Mouse (Mus musculus) stomach, embryonic 15.5 days (tissue): Measurements from ENCODE around the gene Ykt6. TPM values are rescaled to one million over a fixed set of nuclear protein-coding genes. Genes with fewer than 3 reads are reported as not detected.
A peak's percentile ranks its signal among the peaks of the same experiment; 100 is the strongest.
"Not testable (repeated sequence)": the region's sequence is repeated elsewhere in the genome, so short reads cannot be mapped to it uniquely, and the experiment has no call there.

Experiments
- ATAC-seq: fragments of 200-750 bp; cut with Nextera tagmentation; 2 replicates; pipeline ENCODE4 v1.8.0; 2017; ENCODE audit warnings: low read depth, moderate number of reproducible peaks, moderate TSS enrichment; ENCODE audit not compliant: insufficient read depth, low FRiP score
- H3K27ac ChIP-seq: fragments of 300-500 bp; sonication (generic); 2 replicates; pipeline ENCODE4 v1.5.1; 2015; ENCODE audit warnings: mild to moderate bottlenecking, inconsistent platforms
- H3K27me3 ChIP-seq: fragments of 300-500 bp; sonication (generic); replicated peaks from 2 replicates; pipeline ENCODE4 v1.6.1; 2015; ENCODE audit warnings: inconsistent platforms
- H3K36me3 ChIP-seq: fragments of 300-500 bp; sonication (generic); 2 replicates; pipeline ENCODE4 v1.6.1; 2015; ENCODE audit warnings: inconsistent platforms
- H3K4me1 ChIP-seq: fragments of 300-500 bp; sonication (generic); 2 replicates; pipeline ENCODE4 v1.6.1; 2015; ENCODE audit warnings: inconsistent platforms
- H3K4me2 ChIP-seq: fragments of 300-500 bp; sonication (generic); 2 replicates; pipeline ENCODE4 v1.6.1; 2015; ENCODE audit warnings: mild to moderate bottlenecking, inconsistent platforms
- H3K4me3 ChIP-seq: fragments of 300-500 bp; sonication (generic); replicated peaks from 2 replicates; pipeline ENCODE4 v1.5.1; 2015; ENCODE audit warnings: inconsistent platforms
- H3K9ac ChIP-seq: fragments of 300-500 bp; sonication (generic); 2 replicates; pipeline ENCODE4 v1.6.1; 2015; ENCODE audit warnings: inconsistent platforms
- H3K9me3 ChIP-seq: fragments of 300-500 bp; sonication (generic); 2 replicates; pipeline ENCODE4 v1.6.1; 2016; ENCODE audit warnings: inconsistent platforms
- WGBS: fragments of 180-500 bp; shearing (Covaris S2); methylation state at CpG from one replicate; pipeline ENCODE4 v1.1.7; 2015; 5-methylcytosine and 5-hydroxymethylcytosine counted together
- polyA plus RNA-seq: library from polyadenylated mRNA; unstranded; fragments of >200 nt; fragmentation: Nextera tagmentation; extraction: Ambion mirVana; gene quantifications from 2 replicates; pipeline ENCODE4 v1.2.1, GENCODE M21; 2015

Gene Ykt6
- polyA plus RNA-seq, 1 experiment from 2014 or later = 48.7 TPM

- H3K9me3 ChIP-seq = no peaks in the 10 kb centered on the region
- WGBS = 35% methylated on average over 17 of the region's 17 CpGs
- H3K36me3 ChIP-seq = no peaks in the 10 kb centered on the region
- H3K4me1 ChIP-seq = no peaks in the 10 kb centered on the region
- no peak overlapping the region for H3K9ac ChIP-seq
- ATAC-seq = no peak
- no peak overlapping the region for H3K27ac ChIP-seq
- no peaks in the 10 kb centered on the region for H3K27me3 ChIP-seq
- peak overlapping the region; percentile 24; the same call in 1 of the 2 replicates for H3K4me2 ChIP-seq
- H3K4me3 ChIP-seq = no peak overlapping the region
Measured at GRCm38 (mm10) chr11:5920323-5920960, 35.1 kb upstream of the Ykt6 start.

DNA sequence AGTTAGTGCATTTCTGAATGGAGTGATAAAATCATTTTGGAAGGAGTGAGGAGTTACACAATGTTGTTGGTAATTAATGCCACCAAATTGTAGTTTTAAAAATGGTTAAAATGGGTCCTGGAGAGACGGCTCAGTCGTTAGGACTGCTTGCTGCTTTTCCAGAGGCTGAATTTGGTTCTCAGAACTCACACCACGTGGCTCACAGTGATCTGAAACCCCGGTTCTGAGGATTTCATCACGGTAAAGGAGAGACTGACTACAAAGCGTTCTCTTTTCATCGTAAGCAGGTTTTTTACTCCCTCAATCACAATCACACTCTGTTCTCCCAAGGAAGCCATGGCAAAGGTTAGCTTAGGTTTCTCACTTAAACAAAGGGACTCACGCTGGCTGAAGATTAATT lies 30.8 kb upstream of the Ykt6 start:
- no peaks in the 10 kb centered on the region for H3K9me3 ChIP-seq
- no peak overlapping the region for H3K27ac ChIP-seq
- ATAC-seq = no peak
- H3K27me3 ChIP-seq = no peaks in the 10 kb centered on the region
- H3K4me2 ChIP-seq = no peak overlapping the region
- no peak overlapping the region for H3K4me3 ChIP-seq
- H3K36me3 ChIP-seq = no peaks in the 10 kb centered on the region
- no peak overlapping the region for H3K9ac ChIP-seq
- H3K4me1 ChIP-seq = no peaks in the 10 kb centered on the region
- 59% methylated on average over 8 of the region's 8 CpGs for WGBS

DNA sequence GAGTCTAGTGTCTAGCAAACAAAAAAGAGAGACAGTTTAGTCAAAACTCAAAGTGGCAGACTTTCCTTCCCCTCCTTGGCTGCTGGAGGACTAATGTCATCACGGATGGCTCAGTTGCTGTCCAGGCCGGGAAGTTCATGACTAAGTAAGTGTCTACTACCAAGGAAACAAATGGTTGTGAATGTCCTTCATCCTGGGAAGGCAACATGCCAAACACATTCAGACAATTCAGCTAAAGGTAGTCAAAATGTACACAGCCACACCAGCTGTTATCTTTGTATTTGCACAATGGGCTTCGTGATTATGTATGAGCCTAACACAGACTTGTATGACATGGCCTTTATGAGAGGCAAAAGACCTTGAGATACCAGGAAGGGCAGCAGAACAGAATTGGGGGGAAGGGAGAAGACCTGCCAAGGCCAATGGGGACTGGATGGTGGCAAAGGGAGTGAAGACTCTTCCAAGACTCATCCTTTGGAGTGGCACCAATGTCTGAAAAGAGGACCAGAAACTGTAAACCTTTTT lies 28.7 kb upstream of the Ykt6 start:
- Histone ChIP-seq H3K27me3 (no peaks in the 10 kb centered on the region), H3K27ac (no peak overlapping the region), H3K4me3 (no peak overlapping the region), H3K4me1 (no peaks in the 10 kb centered on the region), H3K9ac (no peak overlapping the region), H3K4me2 (no peak overlapping the region), H3K9me3 (no peaks in the 10 kb centered on the region), H3K36me3 (no peaks in the 10 kb centered on the region)
- WGBS = 80% methylated on average over 3 of the region's 3 CpGs
- no peak for ATAC-seq

- Histone ChIP-seq H3K4me1 (no peaks in the 10 kb centered on the region), H3K4me3 (no peak overlapping the region), H3K36me3 (no peaks in the 10 kb centered on the region), H3K27me3 (no peaks in the 10 kb centered on the region), H3K9ac (no peak overlapping the region), H3K27ac (no peak overlapping the region), H3K9me3 (no peaks in the 10 kb centered on the region), H3K4me2 (no peak overlapping the region)
- no peak for ATAC-seq
- 74% methylated on average over 1 of the region's 1 CpGs for WGBS
Measured at GRCm38 (mm10) chr11:5930578-5930977, 24.9 kb upstream of the Ykt6 start.

DNA sequence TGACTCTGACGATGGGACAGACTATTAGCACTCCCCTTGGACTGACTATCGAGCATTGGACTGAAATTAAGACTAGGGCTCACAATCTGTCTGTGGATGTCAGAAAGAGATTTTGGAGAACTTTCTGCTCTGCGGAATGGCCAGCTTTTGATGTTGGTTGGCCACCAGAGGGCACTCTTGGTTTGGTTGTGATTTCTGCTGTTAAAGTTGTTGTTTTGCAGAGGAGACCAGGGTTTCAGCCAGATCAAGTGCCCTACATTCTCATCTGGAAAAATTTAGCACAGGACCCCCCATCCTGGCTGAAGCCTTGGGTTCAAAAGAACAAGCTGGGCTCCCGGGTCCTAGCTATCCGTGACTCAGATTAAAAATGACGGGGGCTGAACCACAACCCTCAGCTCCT lies 23.5 kb upstream of the Ykt6 start:
- H3K36me3 ChIP-seq, H3K27ac ChIP-seq, H3K4me3 ChIP-seq, H3K9ac ChIP-seq, H3K9me3 ChIP-seq, H3K4me2 ChIP-seq, H3K4me1 ChIP-seq, H3K27me3 ChIP-seq, ATAC-seq: not testable (repeated sequence)
- 85% methylated on average over 6 of the region's 6 CpGs for WGBS

- ATAC-seq, H3K9me3 ChIP-seq, H3K4me1 ChIP-seq, H3K27ac ChIP-seq, H3K4me3 ChIP-seq, H3K36me3 ChIP-seq, H3K4me2 ChIP-seq, H3K27me3 ChIP-seq, H3K9ac ChIP-seq: not testable (repeated sequence)
- 93% methylated on average over 11 of the region's 11 CpGs for WGBS
Measured at GRCm38 (mm10) chr11:5934531-5934930, 21.0 kb upstream of the Ykt6 start.

GRCm38 (mm10) chr11:5942966-5943365 lies 12.5 kb upstream of the Ykt6 start:
- no peaks in the 10 kb centered on the region for H3K36me3 ChIP-seq
- H3K4me1 ChIP-seq = peaks cover 1% of the 10 kb centered on the region; the same call in 1 of the 2 replicates
- no peaks in the 10 kb centered on the region for H3K9me3 ChIP-seq
- H3K27ac ChIP-seq = no peak overlapping the region
- ATAC-seq = no peak
- H3K9ac ChIP-seq = no peak overlapping the region
- WGBS = 71% methylated on average over 6 of the region's 6 CpGs
- no peak overlapping the region for H3K4me2 ChIP-seq
- no peaks in the 10 kb centered on the region for H3K27me3 ChIP-seq
- no peak overlapping the region for H3K4me3 ChIP-seq

GRCm38 (mm10) chr11:5945096-5945495 lies 10.4 kb upstream of the Ykt6 start:
- no peak overlapping the region for H3K27ac ChIP-seq
- no peaks in the 10 kb centered on the region for H3K36me3 ChIP-seq
- no peak for ATAC-seq
- 64% methylated on average over 2 of the region's 2 CpGs for WGBS
- H3K9me3 ChIP-seq = no peaks in the 10 kb centered on the region
- no peak overlapping the region for H3K9ac ChIP-seq
- peaks cover 8% of the 10 kb centered on the region; the same call in 1 of the 2 replicates for H3K4me1 ChIP-seq
- no peaks in the 10 kb centered on the region for H3K27me3 ChIP-seq
- no peak overlapping the region for H3K4me3 ChIP-seq
- H3K4me2 ChIP-seq = no peak overlapping the region

- Histone ChIP-seq H3K9ac (no peak overlapping the region), H3K36me3 (no peaks in the 10 kb centered on the region), H3K9me3 (no peaks in the 10 kb centered on the region), H3K4me1 (peaks cover 8% of the 10 kb centered on the region; the same call in 1 of the 2 replicates), H3K4me2 (no peak overlapping the region), H3K4me3 (no peak overlapping the region), H3K27me3 (no peaks in the 10 kb centered on the region), H3K27ac (no peak overlapping the region)
- WGBS = 31% methylated on average over 4 of the region's 4 CpGs
- no peak for ATAC-seq
Measured at GRCm38 (mm10) chr11:5947796-5948195, 7.7 kb upstream of the Ykt6 start.

DNA sequence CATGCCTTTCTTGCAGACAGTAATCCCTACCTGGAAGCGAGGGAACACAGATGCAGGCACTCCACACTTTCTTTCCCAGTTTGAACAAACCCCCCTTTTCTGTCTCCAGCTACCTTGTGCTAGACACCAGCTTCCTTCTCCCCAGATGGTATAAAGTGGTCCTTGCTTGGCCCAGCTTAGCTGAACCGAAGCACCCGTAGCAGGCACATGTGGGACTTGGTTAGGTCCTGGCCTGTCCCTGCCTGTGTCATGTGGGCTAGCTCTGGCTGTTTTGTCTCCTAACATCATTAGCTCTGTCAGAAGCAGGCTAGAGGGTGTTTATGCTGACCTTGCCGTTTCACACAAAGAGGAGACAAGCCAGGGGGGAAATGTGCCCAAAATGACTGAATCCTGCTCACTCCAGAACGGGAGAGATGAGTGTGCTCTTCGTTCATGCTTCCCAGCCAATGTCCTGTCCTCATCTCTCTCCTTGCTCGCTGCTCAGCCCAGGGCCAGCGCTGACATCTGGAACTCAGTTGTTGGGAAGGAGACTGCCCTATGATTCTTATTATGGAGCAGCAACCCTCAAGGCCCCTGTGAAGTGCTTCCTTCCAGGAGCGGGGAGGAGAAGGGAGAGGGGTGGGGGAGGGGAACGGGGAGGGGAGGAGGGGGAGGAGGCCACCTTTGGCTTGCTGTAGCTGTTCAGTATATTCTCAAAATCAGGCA lies 6.8 kb upstream of the Ykt6 start:
- H3K9me3 ChIP-seq = no peaks in the 10 kb centered on the region
- H3K4me1 ChIP-seq = peaks cover 8% of the 10 kb centered on the region; the same call in 1 of the 2 replicates
- no peaks in the 10 kb centered on the region for H3K36me3 ChIP-seq
- no peaks in the 10 kb centered on the region for H3K27me3 ChIP-seq
- WGBS = 54% methylated on average over 9 of the region's 10 CpGs
- ATAC-seq = no peak
- H3K4me3 ChIP-seq = no peak overlapping the region
- no peak overlapping the region for H3K9ac ChIP-seq
- peak overlapping the region; percentile 36; the same call in 1 of the 2 replicates for H3K27ac ChIP-seq
- 0 out of 2 replicates have a peak overlapping the region, but pooled peaks have one; percentile 11 for H3K4me2 ChIP-seq

DNA sequence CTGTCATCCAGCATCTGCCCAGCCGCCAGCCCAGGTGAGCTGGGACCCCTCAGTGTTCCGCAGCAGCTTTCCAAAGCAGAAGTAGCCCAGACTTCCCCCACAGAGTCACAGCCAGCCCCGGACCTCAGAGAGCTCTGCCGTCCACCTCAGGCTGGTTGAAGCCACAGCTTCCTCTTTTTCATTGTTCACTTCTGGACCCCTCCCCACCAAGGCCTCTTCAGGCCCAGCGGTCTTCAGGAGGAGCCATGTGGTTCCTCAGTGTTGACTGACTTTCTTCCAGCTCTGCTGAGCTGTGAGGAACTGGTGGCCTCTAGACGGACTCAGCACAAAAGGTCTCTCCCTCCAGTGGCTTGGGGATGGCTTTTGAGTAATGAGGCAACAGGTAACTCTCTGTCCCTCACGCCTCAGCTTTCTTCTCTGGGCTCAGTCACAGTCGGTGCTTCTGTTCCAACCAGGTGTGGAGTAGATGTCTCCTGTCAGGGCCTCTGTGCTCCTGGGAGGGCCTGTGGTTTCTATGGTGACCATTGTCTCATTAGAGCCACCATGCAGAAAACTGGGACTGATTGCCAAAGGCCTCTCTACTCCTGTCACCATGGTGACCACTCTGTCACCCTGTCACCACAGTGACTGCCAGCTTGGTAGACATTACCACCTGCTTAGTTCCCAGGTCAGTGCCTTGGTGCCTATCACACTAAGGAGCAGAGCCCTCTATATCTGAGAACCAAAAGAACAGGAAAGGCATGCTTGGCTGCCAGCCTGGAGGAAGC lies 5.7 kb upstream of the Ykt6 start, which contains the start of gene Gck:
Gene Gck, minus strand, starts transcription at position 496 of the 767 bp plus-strand sequence.
- peak; percentile 72; the same call in 1 of the 2 replicates for ATAC-seq
- Histone ChIP-seq H3K4me1 (peaks cover 8% of the 10 kb centered on the region; the same call in 1 of the 2 replicates), H3K9ac (no peak within 1 kb of the TSS), H3K27ac (peak within 1 kb of the TSS; percentile 23; the same call in 1 of the 2 replicates), H3K4me2 (0 out of 2 replicates have a peak within 1 kb of the TSS, but pooled peaks have one; percentile 11), H3K9me3 (no peaks in the 10 kb centered on the region), H3K36me3 (no peaks in the 10 kb centered on the region), H3K27me3 (no peaks in the 10 kb centered on the region), H3K4me3 (no peak within 1 kb of the TSS)
- 63% methylated on average over 8 of the region's 8 CpGs for WGBS
